Mouse (Mus musculus) monocyte, adult 59 days (primary cell): Measurements from ENCODE around the gene Jsrp1. TPM values are rescaled to one million over a fixed set of nuclear protein-coding genes. Genes with fewer than 3 reads are reported as not detected.

Source experiments
- total RNA-seq, 2 experiments: library from RNA; stranded (reverse); gene quantifications; one replicate each; pipeline ENCODE4 v1.2.4; 2023

Jsrp1 gene
- not detected for total RNA-seq

GRCm38 (mm10) chr10:80813366-80813765, at the start of gene Jsrp1:
Gene Jsrp1 (minus strand): TSS chr10:80813498.

DNA sequence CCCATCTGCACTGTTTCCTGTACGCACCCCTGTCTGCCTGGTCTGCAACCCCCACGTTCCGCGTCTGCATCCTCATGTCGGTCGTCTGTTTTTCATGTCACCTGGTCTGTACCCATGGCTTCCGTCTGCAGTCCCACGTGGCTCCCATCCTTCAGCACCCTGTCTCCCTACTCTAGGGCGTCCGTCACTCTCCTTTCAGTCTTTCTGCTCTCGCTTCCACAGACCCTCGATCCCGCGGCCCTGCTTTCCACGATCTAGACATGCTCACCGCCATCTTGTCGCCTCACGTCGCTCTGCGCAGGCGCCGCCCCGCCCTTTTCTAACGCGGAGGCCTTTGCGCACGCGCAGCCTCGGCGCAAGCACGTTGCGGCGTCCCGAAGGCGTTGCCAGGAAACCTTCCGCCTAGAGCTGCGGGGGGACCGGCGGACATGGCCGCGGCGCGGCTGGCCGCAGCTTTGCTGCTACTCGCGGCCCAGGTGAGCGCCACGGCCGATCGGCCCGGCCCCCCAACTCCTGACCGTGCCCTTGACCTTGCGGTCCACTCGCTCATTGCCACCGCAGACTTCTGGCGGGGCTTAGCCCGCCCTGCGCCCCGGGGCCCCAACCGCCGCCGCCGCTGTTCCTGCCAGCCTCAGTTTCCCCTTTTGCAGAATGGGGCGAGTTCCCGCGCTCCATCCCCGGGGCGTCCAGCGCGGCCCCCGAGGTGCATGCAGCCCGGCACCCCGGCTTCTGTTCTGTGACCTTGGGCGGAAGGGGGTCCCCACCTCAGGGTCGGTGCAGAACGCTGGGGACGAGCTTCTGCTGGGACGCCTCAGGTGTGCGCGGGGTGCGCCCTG, 41.8 kb upstream of the Jsrp1 start, which contains the start of the genes Lsm7 and Sppl2b:
TSS of gene Lsm7 (minus strand) at position 297 of the 836 bp plus-strand sequence.
TSS of gene Sppl2b (plus strand) at position 363 of the 836 bp plus-strand sequence.

DNA sequence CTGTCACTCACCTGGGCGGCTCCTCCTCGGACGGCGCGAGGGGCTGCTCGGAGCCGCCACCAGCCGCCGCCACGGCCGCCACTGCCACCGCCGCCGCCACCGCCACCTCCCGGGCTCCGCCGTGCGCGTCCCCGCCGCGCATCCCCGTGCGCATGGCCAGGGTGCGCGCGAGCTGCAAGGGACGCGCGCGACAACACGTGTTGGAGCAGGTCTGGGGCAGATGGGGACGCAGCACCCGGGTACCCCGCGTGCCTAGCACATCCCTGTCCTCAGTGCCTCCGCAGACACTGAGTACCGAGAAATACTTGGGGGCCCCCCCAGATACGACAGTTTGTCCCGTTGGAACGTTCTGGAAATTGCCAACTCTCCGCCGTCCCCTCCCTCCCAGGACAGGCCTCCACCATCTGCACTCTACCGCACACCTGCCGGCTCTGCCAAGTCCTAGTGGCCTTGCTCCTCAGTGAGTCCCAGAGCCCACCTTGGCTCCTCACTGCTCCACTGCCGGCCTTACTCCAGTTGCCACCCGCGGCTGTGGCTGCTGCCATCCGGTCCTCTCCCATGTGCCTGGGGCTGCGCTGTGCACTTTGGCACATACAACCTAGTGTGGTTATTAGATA, 30.7 kb upstream of the Jsrp1 start, which contains the start of gene Lingo3:
TSS of gene Lingo3 (minus strand) at position 109 of the 617 bp plus-strand sequence.

DNA sequence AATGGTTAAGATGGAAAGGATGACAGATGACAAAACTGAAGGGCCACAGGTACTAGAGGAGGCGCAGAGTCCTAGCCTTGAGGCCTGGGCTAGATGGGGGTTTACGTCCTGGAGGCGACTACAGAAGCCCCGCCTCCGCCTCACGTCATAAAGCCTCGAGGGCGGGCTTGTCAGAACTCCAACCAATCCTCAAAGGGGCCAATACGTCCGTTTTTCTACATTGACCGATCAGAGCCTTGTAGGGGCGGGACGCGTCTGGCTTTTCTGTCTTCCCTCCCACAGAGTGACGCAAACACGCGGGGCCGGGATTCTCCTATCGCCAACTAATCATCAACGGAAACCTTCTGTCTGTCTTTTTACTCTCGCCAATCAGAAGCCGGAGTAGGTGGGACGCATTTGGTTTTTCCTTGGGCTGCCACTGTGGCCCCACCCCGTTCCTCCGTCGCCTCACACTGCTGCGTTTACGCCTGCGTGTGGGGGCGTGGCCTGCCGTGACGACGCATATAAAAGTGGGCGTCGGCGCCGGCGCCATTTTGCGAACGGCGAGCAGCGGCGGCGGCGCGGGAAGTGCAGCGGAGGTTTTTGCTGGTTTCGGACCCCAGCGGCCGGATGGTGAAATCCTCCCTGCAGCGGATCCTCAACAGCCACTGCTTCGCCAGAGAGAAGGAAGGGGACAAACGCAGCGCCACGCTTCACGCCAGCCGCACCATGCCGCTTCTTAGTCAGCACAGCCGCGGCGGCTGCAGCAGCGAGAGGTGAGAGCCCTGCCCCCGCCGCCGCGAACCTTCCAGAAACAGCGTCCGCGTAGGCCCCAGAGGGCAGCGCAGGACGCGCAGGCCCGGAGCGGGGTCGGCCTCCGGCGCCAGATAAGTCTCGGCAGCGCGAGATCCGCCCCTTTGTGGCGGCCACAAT, 13.1 kb upstream of the Jsrp1 start, which contains the start of gene Oaz1:
TSS of gene Oaz1 (plus strand) at position 506 of the 912 bp plus-strand sequence.

DNA sequence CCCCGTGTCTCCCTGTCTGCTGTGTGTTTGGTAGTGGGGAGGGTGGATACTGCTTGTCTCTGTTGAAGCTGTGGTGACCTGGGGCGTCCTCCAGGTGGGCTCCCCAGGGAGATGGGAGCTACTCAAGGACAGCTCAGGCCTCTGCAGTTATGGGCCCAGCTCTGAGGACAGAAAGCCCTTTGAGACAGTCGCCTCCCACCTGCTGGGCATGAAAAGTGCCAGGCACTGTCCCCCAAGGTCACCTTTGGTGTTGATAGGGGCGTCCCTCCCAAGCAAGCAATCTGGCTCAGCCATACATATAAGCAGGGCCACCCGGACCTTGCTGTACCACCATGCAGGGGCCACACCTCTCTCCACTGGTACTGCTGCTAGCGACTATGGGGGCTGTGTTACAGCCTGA, 8.4 kb downstream of the Jsrp1 start, which contains the start of gene Amh:
TSS of gene Amh (plus strand) at position 328 of the 400 bp plus-strand sequence.

GRCm38 (mm10) chr10:80798150-80799006, 14.9 kb downstream of the Jsrp1 start, which contains the start of the genes Sf3a2 and Plekhj1:
Gene Sf3a2 (plus strand): TSS chr10:80798198.
Gene Plekhj1 (minus strand): TSS chr10:80798626.

Other genes with a start within 250 kb of the Jsrp1 start
- 10 to 100 TPM; 16.0 to 17.2 TPM for gene Klf16, start 236.2 kb downstream of the Jsrp1 start, total RNA-seq
- gene Abhd17a, start 223.2 kb downstream of the Jsrp1 start, total RNA-seq: 10 to 100 TPM; 52.1 to 54.2 TPM
- 10 to 100 TPM; 27.5 to 33.1 TPM for gene Scamp4, start 210.6 kb downstream of the Jsrp1 start, total RNA-seq
- gene Adat3, start 210.6 kb downstream of the Jsrp1 start, total RNA-seq: 1 to 10 TPM; 6.9 to 8.3 TPM
- gene Gm49322, start 207.5 kb downstream of the Jsrp1 start, total RNA-seq: 1 to 10 TPM; 1.5 to 2.0 TPM
- gene Csnk1g2, start 190.7 kb downstream of the Jsrp1 start, total RNA-seq: 100 to 1,000 TPM; 111 TPM
- gene Btbd2, start 156.4 kb downstream of the Jsrp1 start, total RNA-seq: 10 to 100 TPM; 27.1 to 29.9 TPM
- gene Mknk2, start 135.4 kb downstream of the Jsrp1 start, total RNA-seq: 100 to 1,000 TPM; 277 to 297 TPM
- 100 to 1,000 TPM; 115 to 125 TPM for gene Mob3a, start 111.5 kb downstream of the Jsrp1 start, total RNA-seq
- 10 to 100 TPM; 11.6 to 13.5 TPM for gene Izumo4, start 111.3 kb downstream of the Jsrp1 start, total RNA-seq
- gene Ap3d1, start 71.2 kb downstream of the Jsrp1 start, total RNA-seq: 100 to 1,000 TPM; 153 to 155 TPM
- 10 to 100 TPM; 37.6 to 42.3 TPM for gene Dot1l, start 58.3 kb downstream of the Jsrp1 start, total RNA-seq
- gene Sf3a2, start 15.3 kb downstream of the Jsrp1 start, total RNA-seq: 10 to 100 TPM; 54.7 to 55.9 TPM
- gene Plekhj1, start 14.9 kb downstream of the Jsrp1 start, total RNA-seq: 100 to 1,000 TPM; 100 to 104 TPM
- gene Amh, start 8.3 kb downstream of the Jsrp1 start, total RNA-seq: under 1 TPM; 0.30 to 0.58 TPM
- gene Oaz1, start 13.2 kb upstream of the Jsrp1 start, total RNA-seq: 100 to 1,000 TPM; 490 to 501 TPM
- gene Lingo3, start 30.5 kb upstream of the Jsrp1 start, total RNA-seq: not detected
- 10 to 100 TPM; 15.9 to 29.9 TPM for gene Lsm7, start 41.7 kb upstream of the Jsrp1 start, total RNA-seq
- gene Sppl2b, start 41.8 kb upstream of the Jsrp1 start, total RNA-seq: 10 to 100 TPM; 27.1 to 36.9 TPM
- not detected for gene Tmprss9, start 58.4 kb upstream of the Jsrp1 start, total RNA-seq
- gene Timm13, start 87.5 kb upstream of the Jsrp1 start, total RNA-seq: 10 to 100 TPM; 49.5 to 51.3 TPM
- gene Lmnb2, start 104.7 kb upstream of the Jsrp1 start, total RNA-seq: 1 to 10 TPM; 4.1 to 4.5 TPM
- gene Gadd45b, start 116.6 kb upstream of the Jsrp1 start, total RNA-seq: 10 to 100 TPM; 39.5 to 46.2 TPM
- under 1 TPM; 0.37 to 0.64 TPM for gene Gng7, start 201.4 kb upstream of the Jsrp1 start, total RNA-seq
- gene Diras1, start 212.2 kb upstream of the Jsrp1 start, total RNA-seq: not detected
- gene Slc39a3, start 223.9 kb upstream of the Jsrp1 start, total RNA-seq: 10 to 100 TPM; 11.8 to 12.8 TPM
- gene Sgta, start 246.7 kb upstream of the Jsrp1 start, total RNA-seq: 10 to 100 TPM; 54.7 to 57.0 TPM